19 mouse cellular contexts compared by ENCODE assay signal in the genomic region with DNA sequence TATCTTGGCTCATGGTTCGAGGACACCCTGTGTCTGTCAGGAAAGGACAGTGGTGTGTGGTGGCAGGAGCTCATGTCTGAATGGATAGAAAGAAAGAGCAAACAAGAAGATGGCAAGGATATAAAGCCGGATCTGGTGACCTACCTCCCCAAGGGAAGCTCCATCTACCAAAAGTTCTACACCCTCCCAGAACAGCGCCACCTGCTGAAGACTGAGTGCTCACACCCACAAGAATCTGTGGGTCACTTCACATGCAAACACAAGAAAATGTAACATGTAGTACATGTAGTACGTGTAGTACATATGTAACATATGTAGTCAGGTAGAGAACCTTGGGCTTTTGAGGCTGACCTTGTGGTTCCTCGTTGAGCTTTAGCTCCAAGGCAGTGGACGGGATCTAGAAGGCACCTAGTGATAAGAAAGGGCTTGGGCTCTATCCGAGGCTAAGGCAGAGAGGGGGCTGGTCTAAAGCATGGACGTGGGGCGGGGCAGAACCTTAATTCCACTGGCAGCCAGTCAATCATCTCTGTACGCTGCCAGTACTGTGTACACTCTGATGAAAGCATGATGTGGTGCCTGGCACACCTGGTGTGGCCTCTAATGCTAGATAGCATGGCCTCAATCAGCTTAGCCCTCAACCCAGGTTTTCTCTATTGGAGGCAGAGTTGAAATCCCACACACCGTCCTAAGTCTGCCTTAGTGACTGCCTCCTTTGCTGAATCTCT.
DNase-seq lines count a peak whose midpoint lies in the region; ATAC-seq and TF ChIP-seq lines count a peak whose summit lies in the region.
"Had no signal": no experiment of that assay in that cellular context is flagged by ENCODE, and none has a peak within 500 bp of the region (broad histone marks: within the 10 kb centered on the region; RNA-seq: fewer than 3 reads in every experiment).

No protein-coding gene starts in this region.

- intact Hi-C loops in heart, adult 2 months (cut with DNase I) = no loop called here

- no peak overlapping the region for H3K9ac ChIP-seq in heart, adult 2 months (ENCODE audit: low read depth, low read length)
- no peak overlapping the region for H3K9ac ChIP-seq in MEL (ENCODE audit: control insufficient read depth, low read depth, low read length, poor library complexity, severe bottlenecking)
- no peak overlapping the region for H3K9ac ChIP-seq in stomach, embryonic 14.5 days (replicated peaks; ENCODE audit: low read depth, low read length)
- H3K9ac ChIP-seq: forebrain, embryonic 12.5 days; limb, embryonic 15.5 days; lung, embryonic 15.5 days had no signal

- WGBS in heart, adult 2 months = 86% methylated on average over 11 of the region's 11 CpGs
- 77% methylated on average over 11 of the region's 11 CpGs for WGBS in lung, adult 2 months
- 79% methylated on average over 11 of the region's 11 CpGs for WGBS in stomach, embryonic 14.5 days

- no peaks in the 10 kb centered on the region for H3K79me2 ChIP-seq in heart, adult 2 months (replicated peaks; ENCODE audit: control insufficient read depth, insufficient read depth, low read length)
- no peaks in the 10 kb centered on the region for H3K79me2 ChIP-seq in MEL (ENCODE audit: control insufficient read depth, insufficient read depth, low read length, poor library complexity)

- no peak for TF ChIP-seq RAD21 in MEL (IDR thresholded peaks at IDR 0.05; ENCODE audit: low read depth, low read length)

- no peaks in the 10 kb centered on the region for H3K9me3 ChIP-seq in MEL (replicated peaks; ENCODE audit: insufficient read depth, low read length)
- H3K9me3 ChIP-seq in stomach, embryonic 14.5 days (ENCODE audit: control insufficient read depth, low read depth, low read length) = no peaks in the 10 kb centered on the region
- H3K9me3 ChIP-seq: forebrain, embryonic 12.5 days; limb, embryonic 15.5 days; lung, embryonic 15.5 days; midbrain, embryonic 10.5 days had no signal

- TF ChIP-seq EP300 in heart, adult 2 months (IDR thresholded peaks at IDR 0.05; ENCODE audit: insufficient read depth, low read depth, low read length) = no peak
- no peak for TF ChIP-seq EP300 in MEL (IDR thresholded peaks at IDR 0.05; ENCODE audit: low read depth in 1 of 2, low read length in 2 of 2)

- no peaks in the 10 kb centered on the region for H3K27me3 ChIP-seq in heart, adult 2 months (ENCODE audit: control insufficient read depth, insufficient read depth, low read length)
- H3K27me3 ChIP-seq in MEL (ENCODE audit: control insufficient read depth in 1 of 2, insufficient read depth in 2 of 2, low read length in 2 of 2) = no peaks in the 10 kb centered on the region
- no peaks in the 10 kb centered on the region for H3K27me3 ChIP-seq in stomach, embryonic 14.5 days (ENCODE audit: control insufficient read depth, insufficient read depth, low read length)
- H3K27me3 ChIP-seq: lung, embryonic 15.5 days had no signal

- TF ChIP-seq CTCF in heart, adult 2 months (IDR thresholded peaks at IDR 0.05) = peak; percentile 43
- no peak for TF ChIP-seq CTCF in lung, adult 2 months (IDR thresholded peaks at IDR 0.05; ENCODE audit: insufficient read depth, low read length)
- peak; percentile 44 to 58 (median 54) for TF ChIP-seq CTCF in MEL (IDR thresholded peaks at IDR 0.05 in 2 of 3, conservative IDR thresholded peaks at IDR 0.05 in 1 of 3; ENCODE audit: control insufficient read depth in 1 of 3, insufficient read depth in 1 of 3, low read depth in 2 of 3, low read length in 3 of 3, poor library complexity in 1 of 3, severe bottlenecking in 1 of 3)

- no peaks in the 10 kb centered on the region for H3K36me3 ChIP-seq in heart, adult 2 months (ENCODE audit: control insufficient read depth, insufficient read depth, low read length)
- peaks cover 0 to 6% of the 10 kb centered on the region in 2 experiments; a peak in 2 of 4 replicates for H3K36me3 ChIP-seq in MEL (ENCODE audit: control insufficient read depth in 1 of 2, insufficient read depth in 2 of 2, low read length in 2 of 2)
- no peaks in the 10 kb centered on the region for H3K36me3 ChIP-seq in stomach, embryonic 14.5 days (ENCODE audit: control insufficient read depth, insufficient read depth, low read length)
- H3K36me3 ChIP-seq: forebrain, embryonic 12.5 days; limb, embryonic 15.5 days; lung, embryonic 15.5 days; midbrain, embryonic 10.5 days had no signal

- H3K4me3 ChIP-seq in heart, adult 2 months = no peak overlapping the region
- H3K4me3 ChIP-seq in lung, adult 2 months (replicated peaks; ENCODE audit: extremely low read depth, low read depth, low read length) = no peak overlapping the region
- H3K4me3 ChIP-seq in MEL (ENCODE audit: control insufficient read depth in 1 of 2, insufficient read depth in 1 of 2, low read depth in 2 of 2, low read length in 2 of 2) = no peak overlapping the region
- H3K4me3 ChIP-seq in stomach, embryonic 14.5 days (ENCODE audit: low read depth, low read length) = no peak overlapping the region
- H3K4me3 ChIP-seq: forebrain, embryonic 12.5 days; limb, embryonic 15.5 days; lung, embryonic 15.5 days; midbrain, embryonic 10.5 days had no signal

- H3K27ac ChIP-seq in heart, adult 2 months = no peak overlapping the region
- no peak overlapping the region for H3K27ac ChIP-seq in MEL (ENCODE audit: control insufficient read depth, low read depth, low read length)
- H3K27ac ChIP-seq in stomach, embryonic 14.5 days (ENCODE audit: low read length) = no peak overlapping the region
- H3K27ac ChIP-seq: forebrain, embryonic 12.5 days; limb, embryonic 15.5 days; lung, embryonic 15.5 days; midbrain, embryonic 10.5 days had no signal

- H3K4me2 ChIP-seq in stomach, embryonic 14.5 days (replicated peaks; ENCODE audit: low read depth, low read length) = no peak overlapping the region
- H3K4me2 ChIP-seq: forebrain, embryonic 12.5 days; limb, embryonic 15.5 days; lung, embryonic 15.5 days had no signal

- peaks cover 9% of the 10 kb centered on the region for H3K4me1 ChIP-seq in heart, adult 2 months (ENCODE audit: control insufficient read depth, insufficient read depth, low read length)
- H3K4me1 ChIP-seq in lung, adult 2 months (ENCODE audit: control insufficient read depth, insufficient read depth, low read length) = no peaks in the 10 kb centered on the region
- peaks cover 0 to 17% of the 10 kb centered on the region in 2 experiments for H3K4me1 ChIP-seq in MEL (ENCODE audit: control insufficient read depth in 1 of 2, insufficient read depth in 2 of 2, low read length in 2 of 2)
- H3K4me1 ChIP-seq in stomach, embryonic 14.5 days (ENCODE audit: control insufficient read depth, insufficient read depth, low read length) = no peaks in the 10 kb centered on the region
- H3K4me1 ChIP-seq: lung, embryonic 15.5 days had no signal

- no peak for TF ChIP-seq POLR2A in heart, adult 2 months (IDR thresholded peaks at IDR 0.05; ENCODE audit: insufficient read depth, low read depth, low read length)
- TF ChIP-seq POLR2A in lung, adult 2 months (IDR thresholded peaks at IDR 0.05; ENCODE audit: borderline replicate concordance, extremely low read depth, low read depth, low read length) = no peak
- TF ChIP-seq POLR2A in MEL (IDR thresholded peaks at IDR 0.05; ENCODE audit: control insufficient read depth in 1 of 2, insufficient read depth in 1 of 2, low read depth in 1 of 2, low read length in 2 of 2, poor library complexity in 1 of 2) = no peak

- peak; percentile 46; the same call in 1 of the 2 replicates for ATAC-seq in stomach, embryonic 14.5 days (ENCODE audit: insufficient number of reproducible peaks, insufficient read depth, low FRiP score, low read depth)
- ATAC-seq in megakaryocyte progenitor cell, adult 5-6 weeks (replicated peaks; ENCODE audit: poor library complexity) = no peak

- no peak for DNase-seq in heart, adult 2 months
- no peak for DNase-seq in heart, adult 11 months
- DNase-seq in lung, postnatal 36 days = peak; percentile 19
- DNase-seq in lung, adult 2 months = no peak
- peak; percentile 37 for DNase-seq in MEL (ENCODE audit: low read depth, low spot score)
- DNase-seq in right cerebral cortex, adult 2 months (ENCODE audit: low spot score in 2 of 2) = no peak
- DNase-seq: adrenal gland, adult 2 months; cerebellum, adult 9-10 months; embryo, embryonic 11 days; heart, adult 18-20 months; kidney, adult 18-20 months; right cerebral cortex, adult 18-20 months; spleen, adult 18-20 months had no signal

TF ChIP-seq in MEL, 35 proteins besides CTCF, POLR2A, EP300 and RAD21:
- TF ChIP-seq POLR2AphosphoS5 (IDR thresholded peaks at IDR 0.05; ENCODE audit: borderline replicate concordance, low read depth, low read length) (no peak), POLR2AphosphoS2 (IDR thresholded peaks at IDR 0.05; ENCODE audit: low read length) (no peak), HCFC1 (IDR thresholded peaks at IDR 0.05; ENCODE audit: low read depth, low read length) (no peak), MEF2A (IDR thresholded peaks at IDR 0.05; ENCODE audit: extremely low read depth, insufficient replicate concordance, low read depth, low read length, poor library complexity, severe bottlenecking) (no peak), E2F4 (IDR thresholded peaks at IDR 0.05; ENCODE audit: borderline replicate concordance, low read depth, low read length) (no peak), USF1 (IDR thresholded peaks at IDR 0.05; ENCODE audit: low read depth, low read length) (no peak), MAFK (IDR thresholded peaks at IDR 0.05; ENCODE audit: borderline replicate concordance, low read depth, low read length) (no peak), GATA1 (IDR thresholded peaks at IDR 0.05; ENCODE audit: low read depth, low read length) (no peak), RCOR1 (IDR thresholded peaks at IDR 0.05; ENCODE audit: low read depth, low read length) (no peak), ZMIZ1 (IDR thresholded peaks at IDR 0.05; ENCODE audit: low read depth, low read length) (no peak), MYC (IDR thresholded peaks at IDR 0.05; ENCODE audit: low read depth, low read length) (no peak), NRF1 (IDR thresholded peaks at IDR 0.05; ENCODE audit: insufficient read depth, low read depth, low read length, poor library complexity, severe bottlenecking) (no peak), CHD2 (IDR thresholded peaks at IDR 0.05; ENCODE audit: low read length) (no peak)

Comparison
In these comparisons a context has a peak if more than half of its experiments do, and no peak if none do; other contexts are left out.
1. DNase-seq: peak in lung, postnatal 36 days (single experiment) and MEL (single experiment); none in heart, adult 2 months (0 of 2), heart, adult 11 months (single experiment), lung, adult 2 months (single experiment) and right cerebral cortex, adult 2 months (0 of 2).